Mouse (Mus musculus) macrophage (primary cell): ENCODE results near the gene Itga9. TPM values are rescaled to one million over a fixed set of nuclear protein-coding genes. Genes with fewer than 3 reads are reported as not detected.
"Not testable (repeated sequence)": the region's sequence is repeated elsewhere in the genome, so short reads cannot be mapped to it uniquely, and the experiment has no call there.

Experiments used
- H3K27ac ChIP-seq: fragments of 350-480 bp; formaldehyde crosslinking; 2 replicates; pipeline ENCODE4 v1.9.0; 2021
- H3K36me3 ChIP-seq: fragments of 350-480 bp; formaldehyde crosslinking; 2 replicates; pipeline ENCODE4 v1.9.0; 2021; ENCODE audit errors: inconsistent target
- H3K4me3 ChIP-seq: fragments of 350-480 bp; formaldehyde crosslinking; 2 replicates; pipeline ENCODE4 v1.9.0; 2021; ENCODE audit errors: inconsistent target
- H3K79me2 ChIP-seq: fragments of 350-480 bp; formaldehyde crosslinking; 2 replicates; pipeline ENCODE4 v1.9.0; 2021; ENCODE audit errors: inconsistent target
- WGBS: methylation state at CpG from one replicate; pipeline ENCODE4 v1.1.7; 2026; ENCODE audit warnings: inconsistent platforms; ENCODE audit not compliant: missing documents; 5-methylcytosine and 5-hydroxymethylcytosine counted together
- polyA plus RNA-seq: library from polyadenylated mRNA; stranded (reverse); fragments of 250-400 nt; gene quantifications from 3 replicates; pipeline ENCODE4 v1.2.4, GENCODE M21; 2018; ENCODE audit warnings: inconsistent platforms

Gene Itga9
- polyA plus RNA-seq, 1 experiment from 2014 or later = 12.3 TPM

- Histone ChIP-seq H3K4me3 (no peak overlapping the region), H3K36me3 (no peaks in the 10 kb centered on the region), H3K79me2 (no peaks in the 10 kb centered on the region), H3K27ac (no peak overlapping the region)
- WGBS = 68% methylated on average over 7 of the region's 7 CpGs
These were observed 16.3 kb upstream of the Itga9 start for GRCm38 (mm10) chr9:118590230-118590629.

- Histone ChIP-seq H3K4me3 (no peak overlapping the region), H3K27ac (no peak overlapping the region), H3K36me3 (no peaks in the 10 kb centered on the region), H3K79me2 (no peaks in the 10 kb centered on the region)
- WGBS = 89% methylated on average over 6 of the region's 6 CpGs
These were observed 14.9 kb upstream of the Itga9 start for GRCm38 (mm10) chr9:118591633-118592032.

GRCm38 (mm10) chr9:118592585-118593249 is 13.8 kb upstream of the Itga9 start:
- WGBS = 58% methylated on average over 12 of the region's 13 CpGs
- no peak overlapping the region for H3K27ac ChIP-seq
- H3K36me3 ChIP-seq = no peaks in the 10 kb centered on the region
- H3K4me3 ChIP-seq = no peak overlapping the region
- no peaks in the 10 kb centered on the region for H3K79me2 ChIP-seq

- H3K79me2 ChIP-seq = no peaks in the 10 kb centered on the region
- H3K27ac ChIP-seq = no peak overlapping the region
- WGBS = 96% methylated on average over 8 of the region's 8 CpGs
- H3K36me3 ChIP-seq = no peaks in the 10 kb centered on the region
- H3K4me3 ChIP-seq = no peak overlapping the region
These were observed 13.0 kb upstream of the Itga9 start for GRCm38 (mm10) chr9:118593443-118593842.

GRCm38 (mm10) chr9:118596767-118597166 is 9.7 kb upstream of the Itga9 start:
- H3K4me3 ChIP-seq = no peak overlapping the region
- H3K36me3 ChIP-seq = no peaks in the 10 kb centered on the region
- 98% methylated on average over 7 of the region's 7 CpGs for WGBS

GRCm38 (mm10) chr9:118600393-118600792 is 6.1 kb upstream of the Itga9 start:
- H3K27ac ChIP-seq, H3K79me2 ChIP-seq, H3K4me3 ChIP-seq, H3K36me3 ChIP-seq: not testable (repeated sequence)
- WGBS = 87% methylated on average over 3 of the region's 3 CpGs

More at GRCm38 (mm10) chr9:118596767-118597166, 9.7 kb upstream of the Itga9 start:
- Histone ChIP-seq H3K79me2 (no peaks in the 10 kb centered on the region), H3K27ac (no peak overlapping the region)

GRCm38 (mm10) chr9:118602576-118602975 is 3.9 kb upstream of the Itga9 start:
- H3K79me2 ChIP-seq = no peaks in the 10 kb centered on the region

GRCm38 (mm10) chr9:118606817-118607371 is 404 bp downstream of the Itga9 start:
- no peaks in the 10 kb centered on the region for H3K79me2 ChIP-seq
- H3K4me3 ChIP-seq = no peak overlapping the region
- H3K27ac ChIP-seq = no peak overlapping the region
- WGBS = 3% methylated on average over 56 of the region's 68 CpGs
- no peaks in the 10 kb centered on the region for H3K36me3 ChIP-seq

More at GRCm38 (mm10) chr9:118602576-118602975, 3.9 kb upstream of the Itga9 start:
- no peak overlapping the region for H3K4me3 ChIP-seq
- no peak overlapping the region for H3K27ac ChIP-seq
- H3K36me3 ChIP-seq = no peaks in the 10 kb centered on the region
- WGBS = 91% methylated on average over 4 of the region's 5 CpGs

- no peaks in the 10 kb centered on the region for H3K36me3 ChIP-seq
- no peak overlapping the region for H3K4me3 ChIP-seq
- 93% methylated on average over 16 of the region's 16 CpGs for WGBS
- no peaks in the 10 kb centered on the region for H3K79me2 ChIP-seq
- H3K27ac ChIP-seq = no peak overlapping the region
These were observed 1.4 kb downstream of the Itga9 start for GRCm38 (mm10) chr9:118607701-118608401.

GRCm38 (mm10) chr9:118608556-118608955 is 2.1 kb downstream of the Itga9 start:
- Histone ChIP-seq H3K36me3 (no peaks in the 10 kb centered on the region), H3K27ac (no peak overlapping the region), H3K79me2 (no peaks in the 10 kb centered on the region), H3K4me3 (no peak overlapping the region)
- WGBS = 75% methylated on average over 4 of the region's 4 CpGs

- Histone ChIP-seq H3K79me2 (no peaks in the 10 kb centered on the region), H3K36me3 (no peaks in the 10 kb centered on the region), H3K4me3 (no peak overlapping the region), H3K27ac (no peak overlapping the region)
- 51% methylated on average over 10 of the region's 10 CpGs for WGBS
These were observed 3.6 kb downstream of the Itga9 start for GRCm38 (mm10) chr9:118610060-118610459.

- Histone ChIP-seq H3K36me3 (no peaks in the 10 kb centered on the region), H3K4me3 (peak overlapping the region; percentile 5; the same call in 1 of the 2 replicates), H3K27ac (0 out of 2 replicates have a peak overlapping the region, but pooled peaks have one; percentile 5), H3K79me2 (no peaks in the 10 kb centered on the region)
- WGBS = 6% methylated on average over 12 of the region's 14 CpGs
These were observed 4.6 kb downstream of the Itga9 start for GRCm38 (mm10) chr9:118611111-118611541.

GRCm38 (mm10) chr9:118611958-118612581 is 5.6 kb downstream of the Itga9 start:
- no peak overlapping the region for H3K4me3 ChIP-seq
- 0 out of 2 replicates have a peak overlapping the region, but pooled peaks have one; percentile 5 for H3K27ac ChIP-seq
- WGBS = 23% methylated on average over 20 of the region's 20 CpGs
- no peaks in the 10 kb centered on the region for H3K36me3 ChIP-seq
- no peaks in the 10 kb centered on the region for H3K79me2 ChIP-seq

- 19% methylated on average over 5 of the region's 5 CpGs for WGBS
- Histone ChIP-seq H3K27ac (no peak overlapping the region), H3K36me3 (no peaks in the 10 kb centered on the region), H3K4me3 (no peak overlapping the region), H3K79me2 (no peaks in the 10 kb centered on the region)
These were observed 10.7 kb downstream of the Itga9 start for GRCm38 (mm10) chr9:118617237-118617636.
